Mouse (Mus musculus): Measurements from ENCODE around the gene Atp8b3. TPM values are rescaled to one million over a fixed set of nuclear protein-coding genes. Genes with fewer than 3 reads are reported as not detected.

Gene Atp8b3
- 0.28 and 0.36 TPM in 2 replicates for polyA plus RNA-seq (2014; fragmentation: Nextera tagmentation; extraction: Ambion mirVana)

- no peaks in the 10 kb centered on the region for H3K4me1 ChIP-seq (ENCODE audit: control insufficient read depth, insufficient read depth, low read length)
- H3K27ac ChIP-seq (replicated peaks; ENCODE audit: low read depth, low read length): no peak within 1 kb of the TSS
- WGBS: 3% methylated on average over 30 of the region's 30 CpGs
Observed at GRCm38 (mm10) chr10:80538710-80539394, at the start of gene Atp8b3. Atp8b3 (minus strand) TSS chr10:80539124.

GRCm38 (mm10) chr10:80587305-80587657, 48.4 kb upstream of the Atp8b3 start:
- 35% methylated on average over 4 of the region's 4 CpGs for WGBS
- ATAC-seq (replicated peaks; ENCODE audit: insufficient number of reproducible peaks, low FRiP score, low TSS enrichment, low read depth): no peak
- Histone ChIP-seq H3K9me3 (replicated peaks; ENCODE audit: control insufficient read depth, low read length) (no peaks in the 10 kb centered on the region), H3K9ac (replicated peaks; ENCODE audit: low read length) (no peak overlapping the region), H3K27ac (replicated peaks; ENCODE audit: low read depth, low read length) (no peak overlapping the region), H3K4me2 (ENCODE audit: low read depth, low read length) (peak overlapping the region; percentile 21; the same call in 1 of the 2 replicates), H3K27me3 (ENCODE audit: control insufficient read depth, insufficient read depth, low read length) (no peaks in the 10 kb centered on the region), H3K4me3 (ENCODE audit: low read depth, low read length) (no peak overlapping the region), H3K36me3 (replicated peaks; ENCODE audit: control insufficient read depth, insufficient read depth, low read depth, low read length) (peaks cover 2% of the 10 kb centered on the region; the same call in 1 of the 2 replicates), H3K4me1 (ENCODE audit: control insufficient read depth, insufficient read depth, low read length) (peaks cover 6% of the 10 kb centered on the region)
- DNase-seq (ENCODE audit: low spot score): no peak

More at GRCm38 (mm10) chr10:80538710-80539394, at the start of gene Atp8b3:
- Histone ChIP-seq H3K36me3 (replicated peaks; ENCODE audit: control insufficient read depth, insufficient read depth, low read depth, low read length) (peaks cover 7% of the 10 kb centered on the region), H3K4me2 (ENCODE audit: low read depth, low read length) (peak within 1 kb of the TSS; percentile 19; the same call in 1 of the 2 replicates), H3K9me3 (replicated peaks; ENCODE audit: control insufficient read depth, low read length) (no peaks in the 10 kb centered on the region), H3K9ac (replicated peaks; ENCODE audit: low read length) (no peak within 1 kb of the TSS), H3K4me3 (ENCODE audit: low read depth, low read length) (peak within 1 kb of the TSS; percentile 4; the same call in 1 of the 2 replicates), H3K27me3 (ENCODE audit: control insufficient read depth, insufficient read depth, low read length) (peaks cover 20% of the 10 kb centered on the region)
- peak; percentile 69 for DNase-seq (ENCODE audit: low spot score)
- ATAC-seq (replicated peaks; ENCODE audit: insufficient number of reproducible peaks, low FRiP score, low TSS enrichment, low read depth): no peak

- Histone ChIP-seq H3K4me1 (ENCODE audit: control insufficient read depth, insufficient read depth, low read length) (peaks cover 6% of the 10 kb centered on the region), H3K9me3 (replicated peaks; ENCODE audit: control insufficient read depth, low read length) (no peaks in the 10 kb centered on the region), H3K4me3 (ENCODE audit: low read depth, low read length) (no peak overlapping the region), H3K9ac (replicated peaks; ENCODE audit: low read length) (0 out of 2 replicates have a peak overlapping the region, but pooled peaks have one; percentile 18), H3K27me3 (ENCODE audit: control insufficient read depth, insufficient read depth, low read length) (no peaks in the 10 kb centered on the region), H3K27ac (replicated peaks; ENCODE audit: low read depth, low read length) (0 out of 2 replicates have a peak overlapping the region, but pooled peaks have one; percentile 47), H3K36me3 (replicated peaks; ENCODE audit: control insufficient read depth, insufficient read depth, low read depth, low read length) (peaks cover 2% of the 10 kb centered on the region; the same call in 1 of the 2 replicates), H3K4me2 (ENCODE audit: low read depth, low read length) (peak overlapping the region; percentile 21)
- WGBS: 95% methylated on average over 46 of the region's 51 CpGs
- ATAC-seq (replicated peaks; ENCODE audit: insufficient number of reproducible peaks, low FRiP score, low TSS enrichment, low read depth) (no peak), DNase-seq (ENCODE audit: low spot score) (no peak)
Observed at GRCm38 (mm10) chr10:80586407-80587304, 47.7 kb upstream of the Atp8b3 start.

- Histone ChIP-seq H3K36me3 (replicated peaks; ENCODE audit: control insufficient read depth, insufficient read depth, low read depth, low read length) (peaks cover 2% of the 10 kb centered on the region; the same call in 1 of the 2 replicates), H3K27me3 (ENCODE audit: control insufficient read depth, insufficient read depth, low read length) (no peaks in the 10 kb centered on the region), H3K27ac (replicated peaks; ENCODE audit: low read depth, low read length) (no peak overlapping the region), H3K4me2 (ENCODE audit: low read depth, low read length) (no peak overlapping the region; the same call in 1 of the 2 replicates), H3K4me3 (ENCODE audit: low read depth, low read length) (no peak overlapping the region), H3K4me1 (ENCODE audit: control insufficient read depth, insufficient read depth, low read length) (peaks cover 6% of the 10 kb centered on the region), H3K9ac (replicated peaks; ENCODE audit: low read length) (no peak overlapping the region), H3K9me3 (replicated peaks; ENCODE audit: control insufficient read depth, low read length) (no peaks in the 10 kb centered on the region)
- 93% methylated on average over 8 of the region's 8 CpGs for WGBS
- no peak for ATAC-seq (replicated peaks; ENCODE audit: insufficient number of reproducible peaks, low FRiP score, low TSS enrichment, low read depth)
- no peak for DNase-seq (ENCODE audit: low spot score)
Observed at GRCm38 (mm10) chr10:80585581-80585980, 46.7 kb upstream of the Atp8b3 start.

- Histone ChIP-seq H3K9ac (replicated peaks; ENCODE audit: low read length) (no peak overlapping the region), H3K4me2 (ENCODE audit: low read depth, low read length) (no peak overlapping the region; the same call in 1 of the 2 replicates), H3K4me3 (ENCODE audit: low read depth, low read length) (no peak overlapping the region), H3K36me3 (replicated peaks; ENCODE audit: control insufficient read depth, insufficient read depth, low read depth, low read length) (peaks cover 2% of the 10 kb centered on the region; the same call in 1 of the 2 replicates), H3K27ac (replicated peaks; ENCODE audit: low read depth, low read length) (no peak overlapping the region), H3K4me1 (ENCODE audit: control insufficient read depth, insufficient read depth, low read length) (peaks cover 6% of the 10 kb centered on the region), H3K27me3 (ENCODE audit: control insufficient read depth, insufficient read depth, low read length) (no peaks in the 10 kb centered on the region), H3K9me3 (replicated peaks; ENCODE audit: control insufficient read depth, low read length) (no peaks in the 10 kb centered on the region)
- 79% methylated on average over 12 of the region's 12 CpGs for WGBS
- no peak for DNase-seq (ENCODE audit: low spot score)
- 0 out of 2 replicates have a peak, but pooled peaks have one; percentile 11 for ATAC-seq (replicated peaks; ENCODE audit: insufficient number of reproducible peaks, low FRiP score, low TSS enrichment, low read depth)
Observed at GRCm38 (mm10) chr10:80584642-80585552, 46.0 kb upstream of the Atp8b3 start.

GRCm38 (mm10) chr10:80584045-80584488, 45.1 kb upstream of the Atp8b3 start:
- peaks cover 4% of the 10 kb centered on the region for H3K4me1 ChIP-seq (ENCODE audit: control insufficient read depth, insufficient read depth, low read length)
- 69% methylated on average over 12 of the region's 12 CpGs for WGBS
- no peaks in the 10 kb centered on the region for H3K27me3 ChIP-seq (ENCODE audit: control insufficient read depth, insufficient read depth, low read length)
- H3K36me3 ChIP-seq (replicated peaks; ENCODE audit: control insufficient read depth, insufficient read depth, low read depth, low read length): peaks cover 2% of the 10 kb centered on the region; the same call in 1 of the 2 replicates
- no peak for DNase-seq (ENCODE audit: low spot score)
- H3K4me2 ChIP-seq (ENCODE audit: low read depth, low read length): no peak overlapping the region
- no peak overlapping the region for H3K4me3 ChIP-seq (ENCODE audit: low read depth, low read length)
- H3K9me3 ChIP-seq (replicated peaks; ENCODE audit: control insufficient read depth, low read length): no peaks in the 10 kb centered on the region
- H3K9ac ChIP-seq (replicated peaks; ENCODE audit: low read length): no peak overlapping the region
- no peak for ATAC-seq (replicated peaks; ENCODE audit: insufficient number of reproducible peaks, low FRiP score, low TSS enrichment, low read depth)
- H3K27ac ChIP-seq (replicated peaks; ENCODE audit: low read depth, low read length): no peak overlapping the region

GRCm38 (mm10) chr10:80583047-80583446, 44.1 kb upstream of the Atp8b3 start:
- Histone ChIP-seq H3K27me3 (ENCODE audit: control insufficient read depth, insufficient read depth, low read length) (no peaks in the 10 kb centered on the region), H3K36me3 (replicated peaks; ENCODE audit: control insufficient read depth, insufficient read depth, low read depth, low read length) (peaks cover 2% of the 10 kb centered on the region; the same call in 1 of the 2 replicates), H3K9ac (replicated peaks; ENCODE audit: low read length) (no peak overlapping the region), H3K27ac (replicated peaks; ENCODE audit: low read depth, low read length) (no peak overlapping the region), H3K4me3 (ENCODE audit: low read depth, low read length) (no peak overlapping the region), H3K4me1 (ENCODE audit: control insufficient read depth, insufficient read depth, low read length) (no peaks in the 10 kb centered on the region; the same call in none of the 2 replicates), H3K4me2 (ENCODE audit: low read depth, low read length) (no peak overlapping the region), H3K9me3 (replicated peaks; ENCODE audit: control insufficient read depth, low read length) (no peaks in the 10 kb centered on the region)
- DNase-seq (ENCODE audit: low spot score): no peak
- no peak for ATAC-seq (replicated peaks; ENCODE audit: insufficient number of reproducible peaks, low FRiP score, low TSS enrichment, low read depth)
- 86% methylated on average over 5 of the region's 5 CpGs for WGBS
